Mouse (Mus musculus): ENCODE results near the gene Gm49320. TPM values are rescaled to one million over a fixed set of nuclear protein-coding genes. Genes with fewer than 3 reads are reported as not detected.

Gm49320 gene
- polyA plus RNA-seq, 1 experiment from 2014 or later = 0.86 TPM

DNA sequence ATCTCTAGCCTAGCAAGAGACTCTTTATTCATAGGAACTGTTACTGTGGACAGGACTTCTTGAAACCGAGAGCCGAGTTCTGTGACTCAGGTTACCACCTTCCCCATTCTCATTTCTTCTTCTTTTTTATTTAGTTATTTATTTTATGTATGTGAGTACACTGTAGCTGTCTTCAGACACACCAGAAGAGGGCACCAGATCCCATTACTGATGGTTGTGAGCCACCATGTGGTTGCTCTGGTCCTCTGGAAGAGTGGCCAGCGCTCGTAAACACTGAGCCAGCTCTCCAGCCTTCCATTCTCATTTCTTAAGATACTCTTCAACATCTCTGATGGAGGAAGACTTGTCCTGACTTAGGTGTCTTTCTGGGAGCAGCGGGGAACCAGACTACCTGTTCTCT is 54.1 kb downstream of the Gm49320 start:
- no peak overlapping the region for H3K4me3 ChIP-seq (ENCODE audit: low read depth, low read length)
- H3K36me3 ChIP-seq (ENCODE audit: insufficient read depth, low read length) = peaks cover 45% of the 10 kb centered on the region; the same call in 1 of the 2 replicates
- DNase-seq (ENCODE audit: low spot score) (no peak), ATAC-seq (no peak)
- no peaks in the 10 kb centered on the region for H3K9me3 ChIP-seq (ENCODE audit: low read length)
- no peak overlapping the region for H3K9ac ChIP-seq (replicated peaks; ENCODE audit: low read depth)
- no peak for TF ChIP-seq EP300 (IDR thresholded peaks at IDR 0.05)
- no peaks in the 10 kb centered on the region for H3K4me1 ChIP-seq (ENCODE audit: insufficient read depth, low read depth, low read length)
- no peak overlapping the region for H3K4me2 ChIP-seq (replicated peaks; ENCODE audit: low read depth, low read length)
- H3K27ac ChIP-seq (ENCODE audit: low read length) = no peak overlapping the region
- no peaks in the 10 kb centered on the region for H3K27me3 ChIP-seq (replicated peaks; ENCODE audit: insufficient read depth, low read length)
- 84% methylated on average over 5 of the region's 5 CpGs for WGBS

DNA sequence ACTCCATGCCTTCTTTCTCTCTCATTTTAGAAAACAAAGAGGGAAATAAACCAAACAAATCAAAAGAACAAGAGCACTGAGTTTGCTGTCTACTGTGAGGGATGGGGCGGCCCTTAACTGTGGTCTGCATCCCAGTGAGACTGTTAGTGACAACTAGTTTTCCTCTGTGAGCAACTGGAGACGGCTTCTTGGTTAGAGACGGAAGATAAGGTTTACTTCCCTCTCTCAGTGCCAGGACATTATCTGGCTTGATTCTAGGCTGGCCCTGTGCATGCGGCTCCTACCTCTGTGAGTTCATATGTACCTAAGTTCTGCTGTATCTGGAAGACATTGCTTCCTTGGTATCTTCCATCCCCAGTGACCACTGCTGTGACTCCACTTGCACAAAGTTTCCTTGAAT is 59.2 kb downstream of the Gm49320 start:
- H3K27me3 ChIP-seq (replicated peaks; ENCODE audit: insufficient read depth, low read length) = no peaks in the 10 kb centered on the region
- H3K36me3 ChIP-seq (ENCODE audit: insufficient read depth, low read length) = peaks cover 61% of the 10 kb centered on the region
- DNase-seq (ENCODE audit: low spot score) = no peak
- no peak overlapping the region for H3K4me3 ChIP-seq (ENCODE audit: low read depth, low read length)
- no peaks in the 10 kb centered on the region for H3K9me3 ChIP-seq (ENCODE audit: low read length)
- no peaks in the 10 kb centered on the region for H3K4me1 ChIP-seq (ENCODE audit: insufficient read depth, low read depth, low read length)
- H3K27ac ChIP-seq (ENCODE audit: low read length) = no peak overlapping the region
- ATAC-seq = no peak
- no peak overlapping the region for H3K4me2 ChIP-seq (replicated peaks; ENCODE audit: low read depth, low read length)
- TF ChIP-seq EP300 (IDR thresholded peaks at IDR 0.05) (no peak), CTCF (IDR thresholded peaks at IDR 0.05) (no peak)
- no peak overlapping the region for H3K9ac ChIP-seq (replicated peaks; ENCODE audit: low read depth)
- 91% methylated on average over 4 of the region's 4 CpGs for WGBS

Other genes starting within 250 kb of the Gm49320 start
- not detected in 2 replicates for gene Cd209f, start 133.0 kb upstream of the Gm49320 start, polyA plus RNA-seq (2015; fragmentation: Nextera tagmentation; extraction: Ambion mirVana)
- gene Cd209g, start 104.8 kb upstream of the Gm49320 start, polyA plus RNA-seq (2015; fragmentation: Nextera tagmentation; extraction: Ambion mirVana) = not detected in 2 replicates
- 11.3 and 11.9 TPM in 2 replicates for gene Evi5l, start 72.3 kb upstream of the Gm49320 start, polyA plus RNA-seq (2015; fragmentation: Nextera tagmentation; extraction: Ambion mirVana)
- 0.89 and 0.99 TPM in 2 replicates for gene Prr36, start 21.4 kb upstream of the Gm49320 start, polyA plus RNA-seq (2015; fragmentation: Nextera tagmentation; extraction: Ambion mirVana)
- gene Lrrc8e, start 12.0 kb upstream of the Gm49320 start, polyA plus RNA-seq (2015; fragmentation: Nextera tagmentation; extraction: Ambion mirVana) = 6.0 and 7.8 TPM in 2 replicates
- 22.9 and 23.6 TPM in 2 replicates for gene Map2k7, start 125 bp upstream of the Gm49320 start, polyA plus RNA-seq (2015; fragmentation: Nextera tagmentation; extraction: Ambion mirVana)
- gene Tgfbr3l, start 9.3 kb downstream of the Gm49320 start, polyA plus RNA-seq (2015; fragmentation: Nextera tagmentation; extraction: Ambion mirVana) = 2.2 and 4.3 TPM in 2 replicates
- gene Snapc2, start 14.2 kb downstream of the Gm49320 start, polyA plus RNA-seq (2015; fragmentation: Nextera tagmentation; extraction: Ambion mirVana) = 27.5 and 28.9 TPM in 2 replicates
- 35.1 and 38.4 TPM in 2 replicates for gene Ctxn1, start 20.4 kb downstream of the Gm49320 start, polyA plus RNA-seq (2015; fragmentation: Nextera tagmentation; extraction: Ambion mirVana)
- 30.7 and 36.1 TPM in 2 replicates for gene Timm44, start 37.0 kb downstream of the Gm49320 start, polyA plus RNA-seq (2015; fragmentation: Nextera tagmentation; extraction: Ambion mirVana)
- gene Ccl25, start 86.3 kb downstream of the Gm49320 start, polyA plus RNA-seq (2015; fragmentation: Nextera tagmentation; extraction: Ambion mirVana) = 4.3 and 4.9 TPM in 2 replicates
- gene Elavl1, start 86.5 kb downstream of the Gm49320 start, polyA plus RNA-seq (2015; fragmentation: Nextera tagmentation; extraction: Ambion mirVana) = 90.9 and 110 TPM in 2 replicates

Measured in lung, postnatal 0 days (tissue).